Mouse (Mus musculus) granulocyte monocyte progenitor cell, adult 5-6 weeks (primary cell): ENCODE measurements around the gene Cisd3. TPM values are rescaled to one million over a fixed set of nuclear protein-coding genes. Genes with fewer than 3 reads are reported as not detected.
"Not testable (repeated sequence)": the region's sequence is repeated elsewhere in the genome, so short reads cannot be mapped to it uniquely, and the experiment has no call there.

Experiments used
- ATAC-seq: replicated peaks from 2 replicates; pipeline ENCODE4 v1.8.0; 2016; ENCODE audit warnings: mild to moderate bottlenecking, moderate TSS enrichment, inconsistent platforms; ENCODE audit not compliant: poor library complexity, severe bottlenecking
- total RNA-seq, 2 experiments: library from RNA; stranded (forward) in 1 of 2; stranded (reverse) in 1 of 2; fragments of 200-712, 200-1000 nt in 1 of 2; fragments of >200 nt in 1 of 2; fragmentation: Nextera tagmentation in 1 of 2; gene quantifications; 2 replicates each; pipeline ENCODE4 v1.2.3; 2014 to 2017

The Cisd3 gene
- total RNA-seq, 2 experiments from 2014 or later: 0.82 to 48.1 TPM

GRCm38 (mm10) chr11:97734810-97735209, 49.2 kb downstream of the Cisd3 start:
- not testable (repeated sequence) for ATAC-seq

- ATAC-seq: no peak
Observed at GRCm38 (mm10) chr11:97736645-97737044, 51.0 kb downstream of the Cisd3 start.

GRCm38 (mm10) chr11:97737600-97737999, 52.0 kb downstream of the Cisd3 start:
- no peak for ATAC-seq

Other genes with a start within 250 kb of the Cisd3 start
- gene 4933428G20Rik, start 185.5 kb upstream of the Cisd3 start, total RNA-seq (2014; fragmentation: Nextera tagmentation): not detected in 2 replicates
- gene 4933428G20Rik, start 185.5 kb upstream of the Cisd3 start, total RNA-seq (2017): 0.22 TPM in 1 of 2 replicates, not detected in the other
- gene Srcin1, start 109.6 kb upstream of the Cisd3 start, total RNA-seq (2014; fragmentation: Nextera tagmentation): not detected in 2 replicates
- gene Srcin1, start 109.6 kb upstream of the Cisd3 start, total RNA-seq (2017): not detected in 2 replicates
- gene Epop, start 56.1 kb upstream of the Cisd3 start, total RNA-seq (2014; fragmentation: Nextera tagmentation): 7.5 and 8.1 TPM in 2 replicates
- 1.6 and 2.5 TPM in 2 replicates for gene Epop, start 56.1 kb upstream of the Cisd3 start, total RNA-seq (2017)
- gene Mllt6, start 22.4 kb upstream of the Cisd3 start, total RNA-seq (2014; fragmentation: Nextera tagmentation): 5.7 and 8.5 TPM in 2 replicates
- gene Mllt6, start 22.4 kb upstream of the Cisd3 start, total RNA-seq (2017): 4.9 and 6.5 TPM in 2 replicates
- gene Pcgf2, start 14.7 kb downstream of the Cisd3 start, total RNA-seq (2014; fragmentation: Nextera tagmentation): 6.3 and 14.3 TPM in 2 replicates
- gene Pcgf2, start 14.7 kb downstream of the Cisd3 start, total RNA-seq (2017): 1.8 and 2.8 TPM in 2 replicates
- 181 and 283 TPM in 2 replicates for gene Psmb3, start 17.6 kb downstream of the Cisd3 start, total RNA-seq (2014; fragmentation: Nextera tagmentation)
- gene Psmb3, start 17.6 kb downstream of the Cisd3 start, total RNA-seq (2017): 168 and 196 TPM in 2 replicates
- 23.4 and 28.1 TPM in 2 replicates for gene Pip4k2b, start 58.9 kb downstream of the Cisd3 start, total RNA-seq (2014; fragmentation: Nextera tagmentation)
- 16.6 and 20.8 TPM in 2 replicates for gene Pip4k2b, start 58.9 kb downstream of the Cisd3 start, total RNA-seq (2017)
- gene Cwc25, start 80.7 kb downstream of the Cisd3 start, total RNA-seq (2014; fragmentation: Nextera tagmentation): 9.0 and 13.0 TPM in 2 replicates
- 16.3 and 18.9 TPM in 2 replicates for gene Cwc25, start 80.7 kb downstream of the Cisd3 start, total RNA-seq (2017)
- gene 1700001P01Rik, start 90.1 kb downstream of the Cisd3 start, total RNA-seq (2014; fragmentation: Nextera tagmentation): not detected in 2 replicates
- gene 1700001P01Rik, start 90.1 kb downstream of the Cisd3 start, total RNA-seq (2017): not detected in 2 replicates
- 2,177 and 2,335 TPM in 2 replicates for gene Rpl23, start 96.6 kb downstream of the Cisd3 start, total RNA-seq (2014; fragmentation: Nextera tagmentation)
- gene Rpl23, start 96.6 kb downstream of the Cisd3 start, total RNA-seq (2017): 2,263 and 3,329 TPM in 2 replicates
- gene Lasp1, start 113.2 kb downstream of the Cisd3 start, total RNA-seq (2014; fragmentation: Nextera tagmentation): 60.5 and 60.7 TPM in 2 replicates
- gene Lasp1, start 113.2 kb downstream of the Cisd3 start, total RNA-seq (2017): 92.5 and 124 TPM in 2 replicates
- gene B230217C12Rik, start 155.0 kb downstream of the Cisd3 start, total RNA-seq (2014; fragmentation: Nextera tagmentation): 3.8 TPM in 1 of 2 replicates, not detected in the other
- gene B230217C12Rik, start 155.0 kb downstream of the Cisd3 start, total RNA-seq (2017): 1.3 TPM in 1 of 2 replicates, not detected in the other
- gene Fbxo47, start 198.3 kb downstream of the Cisd3 start, total RNA-seq (2014; fragmentation: Nextera tagmentation): not detected in 2 replicates
- 2.0 and 2.2 TPM in 2 replicates for gene Fbxo47, start 198.3 kb downstream of the Cisd3 start, total RNA-seq (2017)